Mouse (Mus musculus) testis, adult 2 months (tissue): ENCODE results near the gene Nfyb.

Experiments
- CTCF ChIP-seq: fragments of 200-500 bp; IDR thresholded peaks from 2 replicates; pipeline ENCODE4 v1.5.1; 2012; ENCODE audit warnings: low read depth, mild to moderate bottlenecking, inconsistent platforms, low read length, moderate library complexity; ENCODE audit not compliant: control insufficient read depth, insufficient read depth, insufficient replicate concordance
- POLR2A ChIP-seq: fragments of 200-500 bp; IDR thresholded peaks from 2 replicates; pipeline ENCODE4 v1.6.1; 2012; ENCODE audit warnings: low read depth, mild to moderate bottlenecking, inconsistent platforms, low read length, moderate library complexity; ENCODE audit not compliant: control insufficient read depth

- no peak for TF ChIP-seq CTCF
- TF ChIP-seq POLR2A: no peak
Observed at GRCm38 (mm10) chr10:82754642-82755041, 9.3 kb downstream of the Nfyb start.
